Mouse (Mus musculus) cerebellum, postnatal 36 days (tissue): ENCODE measurements at regions not wholly inside any gene's neighbourhood (a gene's known extent, or its start where the extent isn't known, plus 50 kb on each side); places are given as distances from the start of the nearest gene placed in this dataset.
A peak's percentile ranks its signal among the peaks of the same experiment; 100 is the strongest.

Experiments
- DNase-seq, 2 experiments: peaks; one replicate each; pipeline ENCODE4 v3.0.0; 2021 to 2022; ENCODE audit warnings: mixed read lengths in 2 of 2

DNA sequence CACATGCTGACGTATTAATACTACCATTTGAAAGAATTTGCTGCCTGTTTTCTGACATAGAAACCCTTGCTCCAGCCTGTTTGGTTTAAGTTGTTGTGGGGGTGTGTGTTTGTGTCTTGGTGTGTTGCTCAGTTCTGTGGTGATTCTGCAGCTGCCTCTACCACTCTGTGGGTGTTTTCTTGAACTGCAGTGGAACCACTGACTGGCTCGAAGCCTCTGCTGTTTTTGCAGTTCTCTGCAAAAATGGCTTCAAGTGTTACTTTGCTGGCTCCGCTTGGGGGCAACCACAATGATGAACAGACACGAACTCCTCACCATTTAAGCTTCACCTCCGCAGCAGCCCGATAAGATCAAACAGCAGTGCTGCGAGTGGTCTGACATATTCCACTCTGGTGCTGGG, 274.6 kb downstream of the Ets1 start:
- no peak for DNase-seq

DNA sequence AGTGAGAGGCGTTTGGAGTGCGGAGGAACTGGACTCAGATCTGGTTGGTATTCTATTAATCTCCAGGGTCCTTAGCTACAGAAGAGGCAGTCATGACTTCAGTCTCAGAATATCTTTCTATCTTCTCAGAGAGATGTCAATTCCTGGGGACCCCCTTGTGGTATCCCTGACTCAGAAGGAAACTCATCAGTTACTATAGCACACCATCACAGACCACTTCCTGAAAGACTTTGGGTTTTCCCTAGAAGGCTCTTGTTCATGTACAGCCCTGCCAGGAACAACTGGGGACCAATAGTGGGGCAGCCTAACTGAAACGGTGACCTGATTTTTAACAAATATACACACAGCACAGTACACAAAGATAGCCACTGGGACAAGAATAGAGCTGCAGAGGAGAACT, 279.6 kb downstream of the Ets1 start:
- no peak for DNase-seq

DNA sequence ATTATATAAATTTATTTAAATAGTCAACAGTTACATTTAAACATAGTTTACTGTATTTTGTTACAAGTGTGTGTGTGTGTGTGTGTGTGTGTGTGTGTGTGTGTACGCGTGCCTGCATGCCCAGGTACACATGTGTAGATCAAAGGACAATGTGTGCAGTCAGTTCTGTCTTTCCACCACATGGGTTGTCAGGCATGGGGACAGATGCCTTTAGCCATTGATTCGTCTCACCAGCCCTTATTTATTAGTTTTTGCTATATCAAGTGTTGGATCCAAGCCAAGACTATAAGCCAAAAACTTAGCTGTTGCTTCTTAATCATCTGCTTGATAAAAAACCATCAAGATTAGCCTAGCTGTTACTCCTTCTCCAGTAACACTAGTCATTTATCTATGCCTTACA, 280.7 kb downstream of the Ets1 start:
- DNase-seq: no peak

DNA sequence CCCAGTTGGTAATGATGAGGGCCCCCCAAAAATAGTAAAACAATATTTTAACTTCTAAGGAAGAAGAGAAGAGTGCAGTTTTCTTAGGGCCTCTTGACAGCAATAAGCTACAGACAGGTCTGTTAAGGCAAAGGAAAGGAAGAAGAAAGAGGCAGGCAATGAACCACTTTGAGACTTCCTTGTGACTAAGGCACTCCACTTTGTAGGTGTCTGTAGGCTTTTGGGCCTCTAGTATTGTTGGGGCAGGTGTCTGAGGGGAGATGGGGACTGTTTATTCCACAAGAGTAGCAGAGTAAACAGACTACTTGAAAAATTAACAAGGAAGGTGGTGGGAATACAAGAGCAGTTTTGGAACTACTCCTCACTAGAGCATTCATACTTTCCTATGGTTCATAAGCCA, 287.9 kb downstream of the Ets1 start:
- no peak for DNase-seq

DNA sequence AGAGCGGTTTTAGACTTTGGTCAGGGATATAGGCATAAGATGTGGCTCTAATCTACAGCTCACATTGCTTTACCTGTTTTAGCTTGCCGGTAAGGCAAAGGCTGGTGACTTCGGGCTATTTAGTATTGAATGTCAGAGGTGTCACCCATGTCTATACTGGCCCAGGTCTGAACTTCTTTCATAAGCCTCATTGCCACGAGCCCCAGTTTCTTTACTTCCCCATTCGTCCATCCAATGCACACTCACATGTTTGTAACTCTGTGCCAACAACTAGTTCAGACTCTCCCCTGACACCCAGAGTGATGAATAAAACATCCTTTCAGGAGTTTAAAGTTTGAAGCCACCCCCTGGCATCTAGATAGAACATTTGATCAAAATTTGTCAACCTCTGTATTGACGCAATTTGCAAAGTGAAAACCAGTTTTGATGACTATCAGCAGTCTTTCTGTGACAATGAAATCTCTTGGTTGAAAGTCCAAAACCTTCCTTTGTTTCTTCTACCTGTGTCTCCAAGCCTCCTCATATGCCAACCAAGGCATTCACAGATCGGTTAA, 288.4 kb downstream of the Ets1 start:
- no peak for DNase-seq

DNA sequence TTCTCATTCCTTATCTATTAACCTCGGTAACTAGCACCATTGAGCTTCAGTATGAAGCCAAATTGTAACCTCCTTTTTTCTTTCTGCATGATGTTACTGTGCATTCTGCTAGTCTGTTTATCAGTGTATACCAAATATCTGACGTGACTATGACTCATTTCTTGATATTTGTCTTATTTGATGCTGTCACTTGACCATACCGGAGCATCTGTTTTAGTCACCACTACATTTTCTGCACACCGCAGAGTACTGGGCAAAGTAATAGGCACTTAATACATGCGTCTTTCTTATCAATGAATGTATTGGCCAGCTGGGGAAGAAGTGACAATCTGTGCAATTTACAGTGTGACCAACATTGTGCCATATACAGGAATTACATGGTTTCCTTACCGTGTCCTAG, 289.0 kb downstream of the Ets1 start:
- DNase-seq: no peak

DNA sequence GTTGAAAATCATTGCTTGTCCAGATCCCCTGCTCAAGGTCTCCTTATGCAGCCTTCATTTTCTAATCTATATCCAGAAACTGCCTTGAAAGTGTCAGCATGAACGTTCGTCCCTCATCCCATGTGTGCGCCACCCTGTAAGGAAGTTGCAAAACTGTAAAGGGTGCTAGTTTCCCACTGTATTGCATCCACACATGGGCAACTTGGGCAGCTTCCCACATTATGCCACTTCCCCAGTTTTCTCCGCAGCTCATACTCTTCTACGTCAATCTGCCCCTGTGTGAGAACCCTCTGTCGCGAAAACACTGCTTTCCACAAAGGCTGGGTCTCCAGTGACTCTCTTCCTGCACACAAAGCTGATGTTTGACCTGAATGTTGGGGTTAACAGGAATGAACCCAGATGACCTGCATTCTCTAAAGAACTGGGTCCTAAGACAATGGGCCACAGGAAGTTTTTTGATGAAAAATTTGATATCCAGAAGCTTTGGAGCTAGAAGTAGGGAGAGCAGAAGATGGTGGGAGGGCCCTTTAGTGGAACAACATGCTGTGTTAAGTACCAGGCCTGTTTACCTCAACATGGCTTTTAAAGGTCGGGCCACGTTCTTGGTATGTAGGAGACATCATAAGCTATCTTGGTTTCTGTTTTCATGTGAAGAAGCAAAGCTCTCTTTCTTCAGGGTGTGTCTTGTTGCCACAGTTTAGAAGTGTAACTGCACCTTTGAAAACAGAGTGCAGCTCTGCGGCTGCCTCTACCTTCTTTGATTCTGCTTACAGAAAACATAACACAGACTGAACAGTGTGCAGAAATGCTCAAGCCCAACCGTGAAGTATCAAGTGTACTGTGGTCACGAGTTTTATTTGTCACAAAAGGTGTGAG, 289.9 kb downstream of the Ets1 start:
- no peak for DNase-seq

DNA sequence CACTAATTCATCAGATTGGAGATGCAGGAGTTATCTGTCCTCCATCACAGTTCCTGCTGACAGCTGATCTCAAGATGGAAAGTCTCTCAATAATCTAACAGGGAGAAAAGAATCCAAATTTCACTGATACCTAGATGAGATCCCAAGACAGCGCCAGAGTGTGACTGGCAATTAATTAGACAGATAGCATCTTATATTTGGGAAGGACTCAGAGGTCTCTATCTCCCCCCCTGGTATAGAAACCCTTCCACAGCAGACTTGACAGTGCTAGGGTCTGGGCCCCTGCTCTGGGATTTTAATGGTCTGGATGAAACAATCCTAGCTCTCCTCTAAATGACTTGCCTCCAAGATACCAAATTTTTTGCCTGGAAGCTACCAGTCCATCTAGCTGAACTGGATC, 291.6 kb downstream of the Ets1 start:
- DNase-seq: no peak

DNA sequence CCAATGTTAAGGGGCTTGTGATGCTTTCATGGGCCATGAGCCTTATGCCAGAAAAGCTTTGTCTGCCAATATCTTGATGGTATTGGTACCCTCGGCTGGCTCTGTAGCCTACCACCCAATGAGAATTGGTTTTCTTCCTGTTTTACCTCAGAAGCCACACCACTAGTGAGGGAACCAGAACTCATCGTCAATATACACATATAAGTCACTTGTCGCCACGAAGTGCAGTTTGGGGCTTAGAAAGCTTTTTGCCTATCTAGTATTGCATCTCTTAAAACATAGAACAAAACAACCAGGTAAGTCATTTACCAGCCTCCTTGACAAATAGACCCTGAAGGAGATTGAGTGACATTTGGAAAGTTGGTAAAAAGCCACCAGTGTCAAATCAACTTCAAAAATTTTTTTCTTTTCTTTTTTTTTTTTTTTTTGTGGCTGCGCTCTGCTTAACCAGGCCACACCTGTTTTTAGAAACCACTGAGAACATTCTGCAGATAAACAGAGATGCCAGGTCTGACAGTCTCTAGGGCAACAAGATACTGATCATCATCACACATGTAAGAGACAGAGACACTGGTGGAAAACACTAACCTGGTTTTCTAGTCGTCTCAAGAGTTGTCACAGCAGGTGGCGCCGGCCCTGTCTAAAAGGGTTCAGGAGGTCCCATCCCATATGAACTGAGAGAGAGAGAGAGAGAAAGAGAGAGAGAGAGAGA, 292.4 kb downstream of the Ets1 start:
- no peak for DNase-seq

DNA sequence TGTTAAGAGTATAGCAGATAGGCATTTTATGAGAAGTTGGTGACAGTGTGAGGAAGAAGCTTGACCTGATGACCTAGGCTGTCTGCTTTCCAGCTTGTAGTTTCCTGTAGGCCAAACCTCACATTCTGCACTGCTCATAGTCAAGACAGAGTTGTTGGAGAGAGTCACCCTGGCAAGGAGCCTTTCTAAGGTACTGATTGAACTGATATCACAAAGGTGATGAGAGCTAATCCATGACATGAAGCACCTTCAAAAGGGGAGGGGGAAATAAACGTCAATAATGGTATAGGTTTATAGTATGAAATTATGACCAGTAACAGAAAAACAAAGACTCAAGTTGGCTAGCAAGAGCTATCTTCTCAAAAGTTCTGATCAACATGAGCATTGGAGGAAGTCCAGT, 293.3 kb downstream of the Ets1 start:
- no peak for DNase-seq

DNA sequence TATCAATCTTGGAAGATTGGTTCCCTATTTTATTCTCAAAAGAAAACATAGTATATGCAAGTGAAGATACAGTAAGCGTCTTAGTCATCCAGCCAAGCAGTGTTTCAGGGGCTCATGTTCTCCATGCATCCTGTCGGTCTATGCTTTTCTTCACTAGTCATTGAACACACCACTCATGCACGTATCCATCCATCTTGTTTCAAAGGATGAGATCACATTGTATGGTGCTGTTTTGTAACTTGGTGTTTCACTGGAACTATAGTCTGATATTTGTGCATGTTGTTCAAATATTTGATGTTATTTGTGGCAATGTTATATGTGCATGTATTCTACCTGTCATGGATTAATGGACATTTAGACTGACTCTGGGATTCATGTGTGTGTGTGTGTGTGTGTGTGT, 293.8 kb downstream of the Ets1 start:
- DNase-seq: no peak

DNA sequence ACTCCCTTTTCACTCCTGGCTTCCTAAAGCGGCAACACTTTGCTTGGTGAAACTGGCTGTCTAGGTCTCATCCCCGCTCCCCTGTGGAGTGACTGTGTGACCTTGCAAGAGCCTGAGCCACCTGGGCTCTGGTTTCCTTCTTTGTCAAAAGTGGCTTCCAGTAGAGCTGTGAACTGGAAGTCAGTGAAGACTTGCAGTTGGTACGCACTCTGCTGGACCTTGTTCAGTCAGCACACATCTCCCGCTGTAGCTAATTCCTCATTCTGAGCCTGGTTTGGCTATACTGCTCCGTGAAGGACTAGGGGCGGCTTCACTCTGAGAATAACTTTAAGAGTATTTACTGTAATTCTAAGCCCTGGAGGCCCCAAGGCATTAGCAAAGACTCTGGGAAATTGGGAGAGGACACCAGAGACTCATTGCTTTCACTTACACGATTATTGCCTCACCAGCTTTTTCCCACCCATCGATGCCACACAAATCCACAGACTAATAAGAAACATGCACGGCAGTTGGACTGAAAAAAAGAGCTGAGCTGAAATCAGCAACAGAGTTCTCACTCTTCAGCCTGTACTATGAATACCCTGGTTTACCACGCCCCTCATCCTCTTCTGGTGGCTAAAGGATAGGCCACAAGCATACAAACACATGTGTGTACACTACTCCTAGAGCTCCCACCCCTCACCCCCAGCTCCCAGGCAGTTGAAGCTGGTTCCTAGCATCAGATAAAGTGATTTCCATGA, 295.4 kb downstream of the Ets1 start:
- no peak for DNase-seq

DNA sequence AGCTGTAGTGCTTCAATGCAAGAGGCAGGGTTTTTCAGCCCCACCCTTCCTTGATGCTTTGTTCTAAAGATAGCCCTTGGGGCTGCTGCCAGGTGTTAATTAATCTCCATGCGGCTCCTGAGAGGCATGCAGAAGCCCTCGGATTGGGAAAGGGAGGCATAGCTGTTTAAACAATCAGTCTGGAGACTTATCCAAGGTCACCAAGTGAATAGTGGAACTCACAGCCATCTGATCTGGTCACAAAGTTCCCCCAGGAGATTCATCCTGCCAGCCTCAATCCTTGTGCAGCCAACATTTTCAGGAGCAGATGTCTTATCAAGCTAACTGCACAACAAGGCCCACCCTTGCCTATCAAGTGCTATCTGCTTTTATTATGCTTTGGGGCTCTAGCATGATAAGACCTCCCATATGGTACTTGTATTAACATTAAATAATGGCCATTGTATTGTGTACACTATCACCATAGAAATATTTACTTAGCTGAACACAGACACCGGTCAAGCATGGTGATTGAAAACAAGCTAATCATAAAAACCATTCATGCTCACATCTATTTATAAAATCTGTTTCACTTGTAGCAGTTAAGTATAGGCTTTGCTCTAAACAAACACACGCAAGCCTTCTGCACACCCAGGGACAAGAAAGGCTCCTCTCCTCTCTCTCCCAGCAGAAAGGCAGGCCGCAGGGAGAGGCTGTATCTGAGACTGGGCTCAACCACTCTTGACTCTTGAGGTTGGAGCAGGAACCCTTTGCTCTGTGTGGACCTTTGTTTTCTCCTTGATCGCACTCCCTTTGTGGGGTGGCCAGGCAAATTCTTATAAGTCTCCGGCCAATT, 297.4 kb downstream of the Ets1 start:
- no peak for DNase-seq

DNA sequence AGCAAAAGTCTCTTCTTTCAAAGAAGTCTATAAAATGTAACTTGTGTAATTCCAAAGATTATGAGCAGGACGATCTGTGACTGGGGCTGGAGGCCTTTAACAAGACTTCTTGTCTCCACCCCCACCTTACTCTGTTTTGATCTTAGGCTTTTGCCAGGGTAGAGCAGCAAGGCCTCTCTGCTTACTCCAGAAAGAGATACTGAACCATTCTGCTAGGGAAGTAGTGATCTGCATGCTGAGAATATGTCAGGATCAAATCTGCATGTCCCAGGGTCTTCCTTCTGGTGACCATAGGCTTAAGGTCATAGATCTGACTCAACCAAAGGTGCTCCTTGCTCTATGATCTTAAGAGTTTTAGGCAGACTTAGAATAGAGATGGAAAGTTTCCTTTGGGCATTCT, 298.4 kb downstream of the Ets1 start:
- no peak for DNase-seq

DNA sequence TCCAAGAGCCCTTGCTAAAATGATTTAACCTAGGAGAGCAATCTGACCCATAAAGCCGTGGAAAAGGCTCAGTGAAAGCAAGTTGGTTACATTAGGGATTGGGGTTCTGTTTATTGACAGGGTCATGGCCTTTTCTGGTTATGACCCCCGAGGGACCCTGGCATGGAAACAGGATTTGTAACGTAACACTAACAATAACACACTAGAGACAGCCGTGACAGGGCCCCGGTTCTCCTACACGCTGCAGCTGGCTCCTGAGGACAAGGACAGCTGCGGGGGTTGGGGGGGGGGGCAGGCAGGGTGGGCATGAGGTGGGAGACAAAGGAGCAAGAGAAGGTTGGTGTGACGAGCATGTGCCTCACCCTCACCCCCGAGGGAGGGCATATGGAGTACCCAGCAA, 300.4 kb downstream of the Ets1 start:
- DNase-seq: no peak

DNA sequence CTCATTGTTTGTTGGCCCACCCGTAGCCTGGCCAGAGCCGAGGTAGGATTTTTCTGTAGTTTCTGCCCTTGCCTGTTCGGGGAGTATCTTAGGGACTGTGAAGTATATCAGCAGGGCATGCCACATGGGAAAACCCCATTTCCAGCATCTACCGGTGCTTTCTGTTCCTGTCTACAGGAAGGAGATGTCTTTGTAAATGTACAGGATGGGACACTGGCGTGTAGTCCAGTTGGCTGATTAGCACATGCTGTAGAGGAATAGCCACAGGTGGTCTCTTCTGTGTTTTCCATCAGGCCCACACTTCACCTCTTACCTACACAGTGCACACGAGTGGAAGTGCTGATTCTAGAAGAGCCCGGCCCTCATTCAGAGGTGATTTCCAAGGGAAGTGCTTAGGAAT, 301.4 kb downstream of the Ets1 start:
- no peak for DNase-seq

DNA sequence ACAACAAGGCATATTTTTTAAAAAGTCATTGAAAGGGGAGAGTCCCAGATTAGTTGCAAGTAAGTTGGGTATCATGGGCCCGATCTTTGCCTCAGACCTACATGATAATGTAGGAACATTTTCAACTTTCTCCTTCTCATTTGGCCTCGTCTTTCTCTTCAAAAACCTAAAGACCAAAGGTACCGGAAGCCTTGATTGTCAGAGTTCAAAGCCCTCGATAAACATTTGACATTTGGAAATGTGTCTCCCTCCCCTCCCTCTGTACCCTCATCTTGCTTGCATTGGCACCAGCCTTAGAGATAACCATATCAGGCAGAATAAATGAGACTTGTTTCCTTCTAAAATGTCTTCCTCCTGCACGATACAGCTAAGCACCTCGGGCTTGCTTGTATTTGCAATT, 302.8 kb downstream of the Ets1 start:
- DNase-seq: no peak

DNA sequence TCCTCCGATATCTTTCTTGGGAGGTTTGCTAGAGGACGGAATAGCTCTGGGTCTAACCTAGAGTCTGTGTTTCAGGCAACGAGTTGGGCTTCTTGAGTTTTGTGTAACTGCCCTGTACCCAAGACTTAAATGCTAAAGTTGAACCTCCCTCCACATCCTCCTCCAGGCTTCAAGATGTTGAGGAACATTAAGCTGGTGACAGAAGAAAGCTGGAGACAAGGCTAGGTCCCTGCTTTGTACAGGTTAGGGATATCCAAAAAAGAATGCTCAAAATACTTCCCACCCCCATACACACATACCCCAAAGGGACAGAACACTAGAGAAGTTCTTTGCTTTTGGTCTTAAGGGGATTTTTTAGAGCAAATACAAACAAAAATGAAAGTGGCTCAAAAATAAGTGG, 303.6 kb downstream of the Ets1 start:
- no peak for DNase-seq

DNA sequence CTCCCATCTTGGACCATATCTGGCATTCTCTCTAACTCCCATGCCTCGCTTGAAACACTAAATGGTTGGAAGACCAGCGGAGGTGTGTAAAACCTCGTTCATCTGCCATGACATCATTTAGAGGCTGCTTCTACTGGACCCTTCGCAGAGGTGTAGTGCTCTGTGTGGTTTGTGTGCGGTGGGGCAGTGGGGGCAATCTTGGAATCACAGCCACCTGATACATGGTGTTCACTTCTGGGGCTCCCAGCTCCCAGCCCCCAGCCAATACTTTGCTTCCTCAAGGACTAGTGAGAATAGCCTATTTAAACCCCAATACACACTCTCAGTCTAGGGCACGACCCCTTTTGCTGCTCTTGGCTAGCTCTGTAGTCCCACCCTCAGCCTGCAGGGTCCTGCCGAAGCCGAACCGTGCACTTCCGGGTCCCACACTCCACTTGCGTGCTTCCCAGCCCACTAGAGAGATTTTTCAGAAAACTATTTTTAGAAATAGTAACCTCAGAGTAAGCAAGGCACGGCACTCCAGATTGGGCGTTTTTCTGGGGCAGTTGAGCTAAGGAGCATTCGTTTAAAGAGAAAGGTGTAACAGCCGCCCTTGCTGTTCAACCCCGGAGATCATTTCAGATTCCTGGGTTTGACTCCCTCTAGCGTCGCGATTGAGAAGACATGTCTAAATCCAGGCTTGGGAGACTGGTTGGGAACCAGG, 304.2 kb downstream of the Ets1 start:
- DNase-seq: peak; percentile 59 to 70

DNA sequence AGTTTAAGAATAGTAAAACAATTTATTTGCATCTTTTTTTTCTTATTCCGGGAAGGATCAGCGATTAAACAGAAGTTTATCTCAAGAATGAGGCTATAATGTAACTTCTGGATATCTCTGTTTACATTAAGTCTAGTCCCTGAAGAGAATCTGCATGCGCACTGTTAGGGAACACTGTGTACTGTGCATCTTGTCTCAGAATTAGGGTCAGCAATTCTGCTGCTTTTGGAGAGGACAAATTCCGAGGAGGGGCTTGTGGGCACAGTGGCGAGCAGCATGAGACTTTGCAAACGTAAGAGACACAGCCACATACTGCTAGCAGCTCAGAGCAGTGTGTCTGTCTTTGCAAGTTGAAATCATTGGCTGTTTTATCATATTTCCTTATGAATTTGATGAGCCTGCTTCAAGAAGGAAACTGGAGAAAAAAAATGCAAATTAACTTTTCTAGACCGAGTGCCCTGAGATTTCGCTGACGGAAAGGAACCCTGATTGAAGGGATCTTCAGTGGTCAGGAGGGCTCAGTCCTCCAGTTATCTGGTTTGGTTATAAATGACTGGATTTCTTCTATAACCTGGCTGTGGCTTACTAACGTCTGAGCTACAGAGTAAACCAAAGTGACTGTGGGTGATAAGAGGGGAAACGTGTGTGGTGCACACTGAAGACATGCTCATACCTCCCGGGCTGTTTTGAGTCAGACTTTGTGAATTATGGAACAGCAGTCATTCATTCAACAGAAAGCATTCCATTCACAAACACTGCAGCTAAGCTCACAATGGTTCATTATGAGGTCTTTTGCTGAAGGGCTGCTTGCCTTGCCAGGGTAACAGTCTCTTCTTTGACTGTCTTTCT, 305.1 kb downstream of the Ets1 start:
- DNase-seq: no peak

DNA sequence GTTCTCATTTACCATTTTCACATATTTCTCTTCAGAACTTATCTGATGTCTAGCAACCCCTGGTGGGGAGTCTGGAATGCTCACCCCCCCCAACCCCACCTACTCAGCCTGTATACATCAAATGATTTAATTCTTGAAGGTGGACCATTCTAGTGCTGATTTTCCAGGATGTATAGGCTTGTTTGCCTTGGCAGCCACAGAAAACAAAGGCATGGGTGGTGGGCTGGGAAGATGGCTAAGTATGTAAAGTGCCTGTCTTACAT, 305.7 kb downstream of the Ets1 start:
- no peak for DNase-seq
